Mouse (Mus musculus) thymus, postnatal 14 days (tissue): Measurements from ENCODE around the gene Esr2.
A peak's percentile ranks its signal among the peaks of the same experiment; 100 is the strongest.

ENCODE experiments used
- DNase-seq: peaks from one replicate; pipeline ENCODE4 v3.0.0; 2021

The Esr2 gene

GRCm38 (mm10) chr12:76081557-76082211 is 95.4 kb downstream of the Esr2 start:
- peak; percentile 26 for DNase-seq

- no peak for DNase-seq
Observed at GRCm38 (mm10) chr12:76080876-76081556, 96.0 kb downstream of the Esr2 start.

GRCm38 (mm10) chr12:76073981-76074380 is 103.1 kb downstream of the Esr2 start:
- no peak for DNase-seq

- no peak for DNase-seq
Observed at GRCm38 (mm10) chr12:76073066-76073826, 103.8 kb downstream of the Esr2 start.

GRCm38 (mm10) chr12:76071935-76072849 is 104.9 kb downstream of the Esr2 start:
- no peak for DNase-seq
